Mouse (Mus musculus) erythroblast, embryonic 14.5 days (primary cell): ENCODE measurements around the gene Ppp2r5c.

Experiments
- GATA1 ChIP-seq: IDR thresholded peaks from 2 replicates; pipeline ENCODE4 v1.6.1; 2012; ENCODE audit warnings: low read length, inconsistent platforms, mixed read lengths
- TAL1 ChIP-seq: IDR thresholded peaks from 3 replicates; pipeline ENCODE4 v1.6.1; 2012; ENCODE audit warnings: low read length, inconsistent platforms, mixed read lengths

DNA sequence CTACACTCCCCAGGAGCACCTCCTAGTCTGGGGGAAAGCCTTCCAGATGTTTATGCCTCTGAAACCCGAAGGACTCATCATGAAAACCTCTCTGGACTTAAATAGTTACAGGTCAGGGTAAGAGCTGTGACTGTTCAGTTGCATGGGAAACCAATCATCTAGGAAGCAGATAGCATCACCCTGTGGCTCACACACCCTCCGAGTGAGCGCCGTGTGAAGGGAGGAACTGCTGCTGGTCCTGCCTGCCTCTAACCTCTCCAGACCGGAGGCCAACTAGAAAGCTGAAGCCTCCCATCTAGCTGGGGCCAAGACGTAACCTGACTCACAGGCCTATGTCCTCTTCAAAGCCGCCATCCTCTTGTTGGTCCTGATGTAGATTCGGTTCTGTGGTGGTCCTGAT lies 53.2 kb downstream of the Ppp2r5c start:
- TF ChIP-seq TAL1, result no peak
- no peak for TF ChIP-seq GATA1
